Mouse (Mus musculus) frontal cortex, postnatal 14 days (tissue): Measurements from ENCODE around the gene Umodl1.

Experiments used
- DNase-seq, 2 experiments: peaks; one replicate each; pipeline ENCODE4 v3.0.0; 2022; ENCODE audit warnings: low spot score in 2 of 2

The Umodl1 gene

DNA sequence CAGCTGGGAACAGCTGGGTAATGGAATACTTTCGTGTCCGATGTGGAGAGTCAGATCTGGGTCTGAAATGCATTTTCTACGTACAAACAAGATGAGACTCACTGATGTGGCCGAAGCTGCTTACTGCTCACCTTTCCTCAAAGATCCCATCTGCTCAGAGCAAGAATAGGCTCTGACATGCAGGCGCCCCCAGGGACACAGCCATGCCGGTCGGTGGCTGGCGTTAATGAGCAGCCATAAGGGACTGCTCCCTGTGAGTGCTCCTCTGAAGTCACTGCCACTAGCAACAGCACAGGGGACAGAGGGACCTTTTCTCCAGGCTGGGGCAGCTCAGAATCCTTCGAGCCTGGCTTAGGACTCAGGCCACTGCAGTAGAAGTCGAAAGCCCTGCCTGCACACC is at the start of gene Umodl1:
Gene Umodl1 (plus strand): TSS at position 301 of the 400 bp plus-strand sequence.
- no peak for DNase-seq

DNA sequence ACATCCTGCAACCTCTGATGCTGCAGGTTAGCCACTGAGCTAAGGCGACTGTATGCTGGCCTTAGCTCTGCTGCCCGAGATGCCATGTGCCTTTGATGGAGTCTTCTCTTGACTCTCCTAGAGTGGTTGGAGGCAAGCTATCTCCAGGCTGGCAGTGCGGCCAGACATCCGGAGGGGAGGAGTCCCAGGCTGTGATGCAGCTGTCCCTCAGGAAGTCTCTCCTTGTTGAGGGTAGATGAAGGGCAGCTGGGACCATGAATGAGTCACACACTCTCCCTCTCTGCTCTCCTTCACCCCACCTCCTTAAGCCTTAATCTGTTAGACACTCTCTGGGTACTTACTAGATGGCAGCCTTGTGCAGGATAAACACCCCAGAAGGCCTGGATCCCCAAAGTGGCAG is 46.9 kb upstream of the Umodl1 start:
- no peak for DNase-seq

DNA sequence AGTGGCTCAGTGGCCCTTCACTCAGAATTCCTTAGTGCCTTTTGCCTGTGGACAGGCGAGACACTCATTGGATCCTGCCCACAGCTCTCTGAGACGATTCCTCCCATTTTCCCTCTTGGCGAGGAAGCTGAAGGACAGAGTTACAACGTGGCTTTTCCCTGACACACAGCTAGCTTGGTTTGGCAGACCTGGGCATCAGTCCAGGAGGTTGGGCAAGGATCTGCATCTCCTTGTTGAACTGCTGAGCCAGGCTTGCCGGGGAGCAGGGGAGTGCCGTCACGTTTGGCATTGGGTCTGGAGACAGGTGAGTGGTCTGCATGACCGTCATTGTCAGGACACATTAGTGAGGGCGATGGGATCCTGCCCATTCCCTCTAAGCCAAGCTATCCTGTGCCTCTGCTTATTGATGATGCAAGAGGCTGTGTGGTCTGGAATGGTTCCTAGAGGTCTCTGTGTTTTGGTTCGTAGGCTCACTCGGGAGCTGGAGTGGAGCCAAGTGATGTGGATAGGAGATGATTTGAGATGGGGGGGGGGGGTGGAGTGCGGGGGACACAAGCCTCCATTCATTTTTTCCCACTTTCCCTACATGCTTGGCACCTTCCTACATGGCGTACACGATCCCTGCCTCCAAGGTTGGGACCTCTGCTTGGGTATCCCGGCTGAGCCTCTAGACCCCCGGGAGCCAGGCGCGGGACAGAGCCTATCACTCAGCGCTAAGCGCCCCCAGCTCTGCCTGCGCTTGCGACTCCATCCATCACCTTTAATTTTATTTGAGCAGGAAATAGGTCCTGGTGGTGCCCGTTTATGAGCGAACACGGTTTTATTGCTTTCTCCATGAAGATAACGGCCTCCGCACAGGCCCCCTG is 43.3 kb upstream of the Umodl1 start:
- no peak for DNase-seq

DNA sequence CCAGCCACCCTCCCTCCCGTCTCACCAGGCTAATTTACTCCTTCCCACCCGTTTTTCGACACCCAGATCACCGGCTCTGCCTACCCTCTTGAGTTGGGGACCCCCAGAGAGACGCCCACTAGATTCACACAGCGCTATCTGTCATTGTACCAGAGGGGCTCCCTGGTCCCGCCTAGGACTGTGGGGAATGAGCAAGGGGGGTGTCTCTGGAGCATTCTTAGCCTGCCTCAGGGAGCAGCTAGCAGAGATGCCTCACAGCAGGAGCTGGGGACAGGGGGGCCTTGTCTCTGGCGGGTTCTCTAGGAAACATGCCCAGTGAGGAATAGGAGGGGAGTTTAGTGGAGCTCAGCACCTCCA is 42.7 kb upstream of the Umodl1 start:
- no peak for DNase-seq

DNA sequence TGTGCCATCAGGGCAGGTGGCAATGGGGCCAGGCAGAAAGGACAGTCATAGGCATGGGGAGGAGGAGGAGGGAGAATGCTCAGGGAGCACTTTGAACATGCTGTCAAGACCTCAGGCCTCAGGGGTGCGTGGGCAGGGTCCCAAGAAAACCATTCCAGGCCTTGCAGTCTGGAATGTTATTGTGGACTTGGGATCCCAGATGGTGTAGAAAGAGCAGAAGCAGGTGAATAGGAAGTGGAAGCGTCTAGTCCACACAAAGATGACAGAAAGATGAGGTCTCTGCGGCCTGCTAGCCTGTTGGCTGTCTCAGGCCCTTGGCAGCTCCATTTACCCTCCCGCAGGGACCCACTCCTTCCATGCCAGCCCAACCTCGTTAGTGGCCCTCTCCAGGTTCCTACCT is 41.9 kb upstream of the Umodl1 start:
- no peak for DNase-seq

DNA sequence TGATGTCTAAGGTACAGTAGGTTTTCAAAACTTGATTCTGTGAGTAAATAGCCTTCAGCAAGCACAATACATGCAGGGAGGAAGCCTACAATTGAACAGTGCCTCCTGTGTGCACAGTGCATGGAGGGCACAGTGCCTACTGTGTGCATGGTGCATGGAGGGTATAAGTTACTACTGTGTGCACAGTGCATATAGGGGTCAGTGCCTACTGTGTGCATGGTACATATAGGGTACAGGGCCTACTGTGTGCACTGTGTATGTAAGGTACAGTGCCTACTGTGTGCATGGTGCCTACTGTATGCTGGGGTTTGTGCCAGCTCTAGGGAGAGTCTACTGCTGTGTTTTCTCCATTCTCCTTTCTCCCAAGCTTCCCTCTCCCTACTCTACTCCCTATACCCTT is 40.2 kb upstream of the Umodl1 start:
- no peak for DNase-seq

DNA sequence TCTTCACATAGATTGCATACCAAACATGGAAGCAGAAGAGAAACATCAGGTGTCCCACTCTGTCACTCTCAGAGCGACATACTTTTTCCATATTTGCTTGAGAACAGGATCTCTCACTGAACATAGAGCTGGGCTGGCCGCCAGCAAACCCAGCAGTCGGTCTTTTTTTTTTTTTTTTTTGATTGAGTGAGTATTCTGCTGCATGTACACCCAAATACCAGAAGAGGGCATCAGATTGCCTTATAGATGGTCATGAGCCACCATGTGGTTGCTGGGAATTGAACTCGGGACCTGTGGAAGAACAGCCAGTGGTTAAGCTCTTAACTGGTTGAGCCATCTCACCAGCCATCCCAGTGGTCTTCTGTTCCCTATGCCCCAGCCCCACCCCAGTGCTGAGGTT is 30.9 kb upstream of the Umodl1 start:
- DNase-seq: no peak

DNA sequence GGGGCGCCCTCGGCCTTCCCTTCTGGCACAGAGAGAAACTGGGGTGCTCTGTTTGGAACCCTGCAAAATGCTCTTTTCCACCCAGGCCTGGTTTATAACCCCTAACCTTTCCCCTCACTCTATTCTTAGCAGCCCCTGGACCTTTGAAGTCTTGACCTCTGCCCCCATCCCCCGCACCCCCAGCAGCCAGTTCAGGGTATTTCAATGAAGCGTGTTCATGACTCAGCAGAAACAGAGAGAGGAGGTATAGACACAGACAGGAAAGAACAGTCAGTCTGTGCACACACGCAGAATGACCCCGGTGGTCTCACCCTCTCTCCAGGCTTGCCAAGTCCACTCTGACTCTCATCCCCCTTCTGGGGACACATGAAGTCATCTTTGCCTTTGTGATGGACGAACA is 23.6 kb upstream of the Umodl1 start:
- DNase-seq: no peak

DNA sequence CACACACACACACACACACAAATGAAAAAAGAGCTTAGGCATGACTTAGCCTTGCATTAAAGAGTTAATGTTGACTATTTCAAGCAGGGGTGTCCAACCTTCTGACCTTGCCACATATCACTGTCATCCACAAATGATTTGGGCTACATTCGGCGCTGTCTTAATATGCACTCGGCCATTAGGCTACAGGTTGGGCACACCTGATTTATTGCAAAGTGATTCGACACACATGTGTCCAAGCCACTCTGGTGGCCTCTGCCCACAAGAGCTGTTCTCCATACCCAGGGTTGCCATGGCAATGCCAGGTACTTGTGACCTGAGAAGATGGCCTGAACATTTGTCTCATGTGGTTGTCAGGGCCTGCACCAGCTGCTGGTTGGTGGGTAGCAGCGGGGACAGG is 21.6 kb upstream of the Umodl1 start:
- no peak for DNase-seq

DNA sequence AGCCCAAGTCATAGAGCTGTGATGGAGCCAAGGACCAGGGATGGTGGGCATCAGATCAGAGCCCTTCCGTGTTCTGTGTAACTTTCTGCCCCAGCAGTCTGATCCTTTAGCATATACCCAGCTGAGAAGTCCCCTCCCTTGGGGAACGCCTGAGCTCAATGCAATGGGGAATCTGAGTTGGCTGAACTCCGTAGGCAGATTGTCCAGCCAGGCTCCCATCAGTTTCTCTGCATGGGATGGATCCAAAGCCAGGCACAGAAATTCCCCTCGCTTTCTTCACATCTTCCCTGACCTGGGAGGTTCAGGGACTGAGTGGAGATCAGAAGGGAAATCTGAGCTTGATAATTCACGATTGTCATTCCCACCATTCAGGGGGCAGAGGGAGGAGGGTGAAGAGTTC is 19.1 kb upstream of the Umodl1 start:
- no peak for DNase-seq

DNA sequence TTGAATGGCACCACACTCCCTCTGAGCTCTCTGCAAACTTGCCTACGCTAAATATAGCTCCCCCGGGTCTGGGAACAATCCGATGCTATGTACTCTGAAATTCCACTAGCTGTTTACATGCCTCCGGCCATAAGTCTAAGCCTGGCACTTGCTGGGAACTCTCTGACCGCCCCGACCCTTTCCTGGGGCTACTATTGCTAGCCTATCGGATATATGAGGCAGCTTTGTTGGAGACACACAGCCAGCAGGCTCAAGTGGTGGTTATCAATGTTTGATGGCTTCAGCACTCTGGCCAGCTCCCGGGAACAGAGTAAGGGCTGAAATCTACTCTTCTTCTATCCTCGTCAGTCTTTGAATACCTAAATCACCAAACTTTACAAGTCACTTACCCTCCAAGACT is 15.9 kb upstream of the Umodl1 start:
- DNase-seq: no peak

DNA sequence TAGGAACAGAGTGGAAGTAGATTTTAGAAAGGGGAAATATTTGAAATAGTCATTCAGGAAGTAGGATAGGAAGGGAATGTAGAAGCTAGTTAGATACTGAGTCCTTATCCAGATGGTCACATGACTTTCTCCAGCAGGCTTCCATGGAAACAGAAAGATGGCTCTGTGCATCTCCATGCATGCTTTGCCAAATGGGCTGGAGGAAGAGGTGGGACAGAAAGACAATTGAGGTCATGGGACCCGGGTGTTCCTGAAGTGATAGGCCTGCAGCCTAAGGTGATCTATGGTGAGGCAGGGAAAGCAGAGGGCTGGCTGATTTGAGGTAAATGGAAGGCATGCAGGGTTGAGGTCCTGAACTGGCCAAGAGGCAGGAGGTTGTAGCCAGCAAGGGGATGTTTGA is 6.1 kb upstream of the Umodl1 start:
- no peak for DNase-seq

DNA sequence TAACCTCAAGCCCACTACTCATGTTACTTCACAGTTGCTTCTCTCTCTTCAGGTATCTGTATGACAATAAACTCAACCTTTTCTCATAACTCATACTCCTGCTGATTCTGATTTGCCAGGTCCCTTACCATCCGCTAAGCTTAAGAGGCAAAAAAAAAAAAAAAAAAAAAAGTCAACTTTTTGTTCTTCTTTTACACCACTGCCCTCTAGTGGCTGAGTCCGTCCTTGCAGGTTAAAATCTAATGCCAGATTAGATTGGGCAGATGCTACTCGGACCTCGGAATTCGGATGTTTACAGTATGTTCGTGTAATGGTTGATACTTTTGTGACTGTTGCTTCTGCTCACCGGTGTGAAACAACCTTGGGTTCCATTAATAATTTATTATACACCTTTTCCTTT is 3.7 kb upstream of the Umodl1 start:
- peak in 1 of 2 experiments; percentile 78 for DNase-seq

DNA sequence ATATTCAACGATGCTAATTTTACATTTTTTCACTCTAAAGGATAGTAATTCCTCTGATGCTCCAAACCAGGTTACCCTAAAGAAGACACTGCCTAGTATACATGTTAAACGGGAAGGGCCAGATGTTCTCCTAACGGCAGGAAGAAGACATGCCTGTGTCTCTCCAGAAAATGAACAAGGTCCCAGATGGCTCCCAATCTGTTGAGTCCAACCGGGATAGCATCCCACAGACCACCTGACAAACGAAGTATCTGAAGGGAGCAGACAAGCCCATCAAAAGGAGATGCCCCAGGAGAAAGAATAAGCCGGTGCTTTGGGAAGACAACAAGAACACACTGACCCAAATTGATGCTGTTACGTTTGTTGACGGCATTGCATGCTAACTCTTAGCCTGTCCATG is 2.8 kb upstream of the Umodl1 start:
- DNase-seq: no peak

DNA sequence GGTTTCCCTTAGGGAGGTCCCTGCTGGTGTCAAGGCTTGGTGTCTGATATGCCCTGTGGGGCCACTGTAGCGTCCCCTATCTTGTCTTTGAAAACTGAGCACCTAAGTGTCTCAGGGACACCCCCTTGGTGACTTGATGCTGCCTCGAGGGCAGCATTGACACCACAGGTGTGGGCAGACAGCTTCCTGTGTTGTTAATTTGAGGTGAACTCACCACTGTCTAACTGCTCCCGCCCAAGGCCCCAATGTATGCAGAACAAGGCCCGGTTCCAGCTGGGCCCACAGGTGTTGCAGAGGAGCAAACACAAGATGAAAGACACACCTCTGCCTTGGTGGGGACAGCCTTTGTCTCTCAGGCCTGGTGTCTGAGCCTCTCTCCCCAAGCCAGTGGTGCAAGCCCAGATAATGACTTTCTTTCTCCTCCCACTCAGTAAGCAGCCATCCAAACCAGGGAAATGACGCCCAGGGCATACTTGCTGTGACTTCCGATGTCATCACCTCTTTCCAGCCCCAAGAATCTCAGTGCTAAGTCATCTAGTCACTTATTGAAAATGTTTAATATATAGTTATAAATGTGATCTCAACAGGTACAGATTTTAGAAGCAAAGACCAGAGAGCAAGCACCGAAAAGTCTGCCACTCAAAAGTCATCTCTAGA is 7.6 kb downstream of the Umodl1 start:
- DNase-seq: no peak

DNA sequence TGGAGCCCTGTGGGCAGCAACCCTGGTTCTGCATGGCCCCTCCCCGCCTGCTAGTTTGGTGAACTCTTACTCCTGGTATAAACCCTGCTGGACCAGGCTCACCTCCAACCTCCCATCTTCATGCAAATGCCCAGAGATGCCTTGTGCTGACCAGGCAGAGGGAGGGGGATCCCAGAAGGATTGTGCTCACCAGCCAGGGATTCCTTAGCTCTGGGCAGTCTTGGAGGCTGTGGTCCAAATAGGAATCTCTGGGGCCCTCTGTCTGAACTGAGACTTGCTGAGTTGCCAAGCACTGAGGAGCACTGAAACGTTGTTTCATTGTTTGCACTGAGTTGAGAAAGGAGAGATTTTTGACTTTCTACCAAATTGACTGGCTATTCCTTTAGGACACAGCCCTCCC is 8.4 kb downstream of the Umodl1 start:
- no peak for DNase-seq

DNA sequence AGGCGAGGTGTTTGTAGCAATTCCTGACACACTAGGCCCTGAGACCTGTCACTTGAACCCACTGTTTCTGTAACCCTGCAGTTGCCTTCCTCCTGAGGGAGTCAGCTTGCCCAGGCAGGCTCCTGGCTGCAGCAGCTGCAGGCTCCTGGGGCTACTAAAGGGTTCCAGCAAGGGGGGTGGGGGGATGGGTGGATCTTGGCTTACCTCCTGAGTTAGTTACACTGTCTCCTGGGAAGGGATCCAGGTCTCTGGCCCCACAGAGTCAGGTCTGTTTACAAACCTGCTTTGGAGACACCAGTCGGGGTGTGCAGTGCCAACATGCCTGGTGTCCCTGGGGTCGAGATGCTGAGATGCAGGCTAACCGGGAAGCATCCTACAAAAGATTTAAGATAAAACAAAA is 15.5 kb downstream of the Umodl1 start:
- no peak for DNase-seq

DNA sequence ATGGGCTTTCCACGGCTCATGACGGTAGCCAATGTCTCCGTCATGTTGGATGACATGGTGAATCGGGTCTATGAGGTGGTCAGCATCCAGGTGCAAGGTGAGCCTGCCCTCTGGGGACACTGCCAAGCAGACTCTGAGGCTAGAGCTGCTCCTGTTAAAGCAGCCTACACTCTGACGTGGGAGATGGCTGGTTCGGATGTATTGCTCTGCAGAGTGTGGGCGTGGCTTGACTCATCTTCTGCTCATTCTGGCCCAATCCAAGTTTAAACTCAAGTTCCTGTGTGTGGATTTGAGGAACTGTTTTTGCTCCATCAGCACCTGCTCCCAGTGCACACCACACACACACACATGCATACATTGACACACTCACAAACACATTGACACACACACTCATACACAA is 17.4 kb downstream of the Umodl1 start:
- peak in 1 of 2 experiments; percentile 13 for DNase-seq

DNA sequence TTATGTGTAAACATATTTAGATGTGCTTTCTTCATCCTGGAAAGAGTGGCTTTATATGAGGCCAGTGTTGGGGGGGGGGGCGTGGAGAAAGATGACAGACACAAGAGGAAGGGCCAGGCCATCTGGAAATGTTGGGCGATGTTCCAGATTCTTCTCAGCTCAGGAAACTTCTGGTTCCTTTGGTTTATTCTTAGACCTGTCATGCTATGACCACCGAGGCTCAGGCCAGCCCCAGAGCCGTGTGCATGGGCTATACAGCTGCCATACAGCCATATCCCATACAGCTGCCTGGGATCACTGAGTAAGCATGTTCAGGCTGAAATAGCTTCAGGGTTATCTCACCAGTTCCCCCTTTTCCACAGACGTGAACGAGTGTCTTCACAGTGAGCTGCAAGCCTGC is 18.9 kb downstream of the Umodl1 start:
- DNase-seq: peak in 1 of 2 experiments; percentile 38

DNA sequence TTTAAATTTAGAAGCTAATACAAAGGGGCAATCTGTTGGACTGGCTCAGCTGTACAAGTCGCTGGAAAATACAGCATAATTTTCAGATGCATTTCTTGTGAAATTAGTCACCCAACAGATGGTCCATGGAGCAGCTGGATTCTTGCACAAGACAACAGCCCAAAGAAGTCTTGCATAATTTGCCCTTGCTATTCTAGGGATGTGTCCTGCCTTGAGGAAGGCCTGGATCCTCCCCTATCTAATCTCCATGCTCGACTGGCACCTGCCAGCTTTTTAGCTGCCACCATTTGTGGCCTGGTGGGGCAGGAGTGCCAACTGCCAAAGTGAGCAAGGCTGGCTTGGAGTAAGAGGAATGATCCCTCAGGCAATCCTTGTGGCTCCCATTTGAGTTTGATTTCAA is 22.9 kb downstream of the Umodl1 start:
- no peak for DNase-seq

DNA sequence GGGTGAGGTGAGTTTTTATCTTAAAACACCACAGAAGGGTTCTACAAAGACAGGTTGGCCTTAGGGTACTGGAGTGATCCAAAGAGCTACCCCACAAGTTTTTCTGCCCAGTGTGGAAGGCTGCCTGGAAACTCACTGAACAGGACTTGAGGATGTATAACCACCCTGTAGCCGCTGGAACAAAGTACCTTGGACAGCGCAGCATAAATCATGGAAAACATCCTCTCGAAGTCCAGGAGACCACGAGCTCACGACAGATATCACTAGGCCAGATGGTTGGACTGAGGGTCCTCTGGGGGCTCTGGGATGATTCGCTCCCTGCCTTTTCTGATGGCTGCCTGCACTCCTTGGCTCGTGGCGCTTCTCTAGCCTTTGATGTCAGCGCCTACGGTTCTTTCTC is 24.1 kb downstream of the Umodl1 start:
- DNase-seq: no peak

DNA sequence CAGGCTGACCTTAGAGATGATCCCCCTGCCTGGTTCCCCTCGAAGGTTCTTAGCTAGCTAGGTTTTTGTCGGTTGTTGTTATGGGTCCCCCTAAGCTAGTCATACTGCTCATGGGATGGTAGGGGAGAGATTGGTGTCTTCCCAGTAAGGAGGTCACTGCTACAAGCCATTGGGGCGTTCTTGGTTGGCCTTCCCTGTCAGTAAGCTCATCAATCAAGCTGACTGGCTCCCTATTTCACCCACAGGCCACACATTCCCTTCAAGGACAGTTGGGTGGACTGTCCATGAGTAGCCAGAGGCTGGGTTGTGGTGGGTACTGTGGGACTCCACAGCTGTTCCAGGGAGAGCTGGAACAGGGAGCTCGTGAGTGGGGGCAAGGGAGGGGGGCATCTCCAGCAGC is 29.1 kb downstream of the Umodl1 start:
- no peak for DNase-seq

DNA sequence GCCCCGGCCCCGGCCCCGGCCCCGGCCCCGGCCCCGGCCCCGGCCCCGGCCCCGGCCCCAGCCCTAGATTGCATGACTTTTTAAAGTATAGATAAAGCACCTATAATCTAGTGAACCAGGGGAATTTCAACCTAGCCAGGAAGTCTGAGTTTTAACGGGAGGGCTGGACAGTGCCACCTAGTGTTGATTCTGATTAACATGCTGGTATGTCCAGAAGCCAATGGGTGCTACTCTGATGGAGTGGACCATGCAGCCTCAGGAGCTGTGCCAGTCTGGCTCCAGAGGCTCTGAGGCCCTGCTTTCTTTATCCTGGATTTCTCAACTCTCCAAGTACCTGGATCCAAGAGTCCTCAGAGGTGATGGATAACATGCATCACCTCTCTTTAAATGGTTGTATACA is 35.8 kb downstream of the Umodl1 start:
- DNase-seq: no peak

DNA sequence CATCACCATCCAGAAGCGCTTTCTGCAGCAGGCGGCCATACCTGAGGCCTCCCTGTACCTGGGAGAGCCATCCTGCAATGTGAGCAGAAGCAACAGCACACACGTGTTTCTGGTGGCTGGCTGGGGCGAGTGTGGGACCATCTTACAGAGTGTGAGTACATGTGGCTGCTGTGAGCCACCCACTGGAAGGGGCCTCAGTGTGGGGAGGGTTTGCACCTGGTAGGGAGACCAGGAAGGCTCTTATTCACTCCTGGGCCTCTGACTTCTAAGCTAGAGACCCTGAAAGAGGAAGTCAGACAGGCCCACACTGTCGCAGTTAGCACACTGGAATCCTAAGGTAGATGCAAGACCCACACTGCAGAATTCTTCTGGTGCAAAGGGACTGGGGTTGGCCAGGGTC is 41.9 kb downstream of the Umodl1 start:
- no peak for DNase-seq
